Mouse (Mus musculus) megakaryocyte progenitor cell, adult 5-6 weeks (primary cell): ENCODE data around the gene Tnk1. TPM values are rescaled to one million over a fixed set of nuclear protein-coding genes. Genes with fewer than 3 reads are reported as not detected.

ENCODE experiments used
- ATAC-seq: replicated peaks from 2 replicates; pipeline ENCODE4 v1.8.0; 2016; ENCODE audit warnings: mild to moderate bottlenecking, moderate TSS enrichment, inconsistent platforms; ENCODE audit not compliant: poor library complexity
- total RNA-seq, 2 experiments: library from RNA; stranded (forward) in 1 of 2; stranded (reverse) in 1 of 2; fragments of 157-497, 149-512 nt in 1 of 2; fragments of 200-1000 nt in 1 of 2; gene quantifications; 2 replicates each; pipeline versions ENCODE4 v1.2.3 to v1.2.4; 2015 to 2017

Gene Tnk1
- total RNA-seq, 2 experiments from 2014 or later, result 0.32 TPM; not detected in 1

DNA sequence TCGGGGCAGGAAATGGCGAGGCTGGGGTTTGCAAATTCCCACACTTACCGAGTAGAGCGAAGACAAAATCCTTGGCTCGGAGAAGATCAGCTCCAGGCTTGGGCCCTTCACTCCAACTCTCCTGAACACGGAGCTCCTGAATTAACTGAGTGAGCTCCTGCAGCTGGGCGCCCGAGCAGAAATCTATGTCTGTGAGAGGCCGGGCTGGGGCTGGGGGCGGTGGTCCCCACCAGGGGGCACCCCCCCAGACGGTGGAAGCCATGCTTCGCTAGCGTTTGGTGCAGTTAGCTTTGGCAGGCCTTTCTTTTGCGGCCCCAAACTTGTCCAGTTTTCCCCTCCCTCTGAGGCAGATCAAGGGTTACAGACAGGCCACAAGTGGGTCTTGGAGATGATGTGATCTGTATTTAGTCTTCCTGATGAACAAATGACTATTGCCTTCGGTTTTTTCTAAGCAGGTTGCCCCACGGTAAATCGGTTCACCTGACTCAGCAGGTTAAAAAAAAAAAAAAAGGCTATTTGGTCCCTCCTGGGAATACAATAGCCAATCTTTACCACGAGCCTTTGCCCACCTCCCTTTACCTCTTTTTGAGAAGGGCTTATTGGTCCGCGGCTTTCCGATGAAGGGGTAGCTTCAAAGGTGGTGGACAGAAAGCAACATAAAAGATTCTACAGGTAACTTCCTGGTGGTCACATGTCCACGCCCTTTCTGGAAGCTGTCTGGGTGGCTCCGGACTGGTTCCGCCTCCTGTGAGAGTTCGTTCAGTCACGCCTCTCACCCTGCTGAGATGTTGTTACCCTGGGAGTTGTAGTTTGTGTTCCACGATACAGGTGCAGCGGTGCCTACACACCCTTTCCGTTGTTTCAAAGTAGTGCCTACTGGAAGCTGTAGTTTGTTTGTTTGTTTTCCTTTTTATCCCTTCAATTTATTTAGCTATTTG is 53.3 kb downstream of the Tnk1 start, which contains the start of gene Tmem102:
Gene Tmem102, minus strand, starts transcription at position 653 of the 938 bp plus-strand sequence.
- ATAC-seq, result no peak

DNA sequence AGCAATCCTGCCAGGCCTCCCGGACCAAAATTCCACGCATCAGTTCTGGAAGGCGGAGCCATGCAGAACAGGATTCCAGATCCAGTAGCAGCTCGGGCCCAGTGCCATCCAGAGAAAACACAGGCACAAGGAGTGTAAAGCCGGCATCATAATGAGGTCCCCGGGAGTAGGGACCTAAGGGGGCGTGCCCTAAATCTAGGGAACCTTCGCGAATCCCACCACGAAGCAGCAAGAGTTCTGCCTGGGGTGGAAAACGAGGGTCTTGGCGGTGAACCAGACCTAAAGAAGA is 53.9 kb downstream of the Tnk1 start:
- ATAC-seq, result no peak

DNA sequence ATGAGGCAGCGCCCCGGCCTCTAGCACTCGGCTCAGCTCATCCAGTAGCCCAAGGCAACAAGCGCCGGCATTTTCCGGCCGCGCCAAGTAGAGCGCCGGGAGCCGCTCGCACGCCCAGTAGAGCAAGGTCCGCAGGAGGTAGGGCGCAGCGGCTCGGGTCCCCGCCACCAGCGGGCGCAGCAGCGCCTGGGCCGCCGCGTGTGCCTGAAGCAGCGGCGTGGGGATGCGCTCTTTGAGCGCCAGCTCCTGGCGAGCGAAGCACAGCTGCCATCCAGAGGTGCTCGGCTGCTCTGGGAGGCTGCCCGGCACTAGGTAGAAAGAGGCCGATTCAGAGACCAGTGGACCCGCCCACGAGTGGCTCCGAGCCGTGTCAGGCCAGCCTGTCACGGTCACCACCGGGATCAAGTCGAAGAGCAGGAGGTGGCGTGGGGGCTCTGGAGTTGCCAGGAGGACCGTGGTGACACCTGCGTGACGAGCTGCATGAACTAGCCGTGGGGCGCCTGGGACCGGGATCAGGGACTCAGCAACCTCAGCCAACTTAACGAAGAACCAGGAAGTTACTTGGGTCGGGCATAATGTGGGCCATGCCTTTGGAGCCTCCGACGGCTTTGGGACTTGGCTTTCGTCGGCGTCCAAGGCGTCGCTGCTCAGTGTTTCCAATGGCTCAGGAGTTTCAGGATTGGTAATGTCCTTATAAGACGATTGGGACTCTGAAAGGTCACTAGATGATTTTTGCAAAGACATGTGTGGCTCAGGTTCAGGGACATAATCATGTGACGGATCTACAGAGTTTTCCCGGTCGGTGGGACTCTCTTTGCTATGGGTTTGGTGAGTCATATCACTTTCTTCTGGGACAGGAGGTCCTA is 54.5 kb downstream of the Tnk1 start:
- ATAC-seq, result peak; percentile 79

DNA sequence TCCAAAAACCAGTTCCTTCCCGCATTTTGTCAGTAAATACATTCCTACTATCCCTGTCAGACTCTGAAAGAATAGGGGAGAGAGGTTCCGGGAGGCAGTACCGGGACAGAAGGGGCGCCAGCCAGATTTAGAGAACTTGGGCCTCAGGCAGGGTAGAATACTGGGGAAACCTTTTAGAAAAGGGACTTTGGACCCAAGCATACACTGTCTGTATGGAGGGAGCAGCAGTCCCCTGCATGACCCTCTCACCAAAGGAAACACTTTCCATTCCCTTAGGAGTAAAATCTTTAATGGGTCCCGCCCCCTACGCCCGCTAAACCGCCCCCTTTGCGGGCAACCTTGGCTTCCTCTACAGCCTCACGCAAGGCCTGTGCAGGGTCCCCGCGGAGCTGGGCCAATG is 55.2 kb downstream of the Tnk1 start:
- no peak for ATAC-seq

DNA sequence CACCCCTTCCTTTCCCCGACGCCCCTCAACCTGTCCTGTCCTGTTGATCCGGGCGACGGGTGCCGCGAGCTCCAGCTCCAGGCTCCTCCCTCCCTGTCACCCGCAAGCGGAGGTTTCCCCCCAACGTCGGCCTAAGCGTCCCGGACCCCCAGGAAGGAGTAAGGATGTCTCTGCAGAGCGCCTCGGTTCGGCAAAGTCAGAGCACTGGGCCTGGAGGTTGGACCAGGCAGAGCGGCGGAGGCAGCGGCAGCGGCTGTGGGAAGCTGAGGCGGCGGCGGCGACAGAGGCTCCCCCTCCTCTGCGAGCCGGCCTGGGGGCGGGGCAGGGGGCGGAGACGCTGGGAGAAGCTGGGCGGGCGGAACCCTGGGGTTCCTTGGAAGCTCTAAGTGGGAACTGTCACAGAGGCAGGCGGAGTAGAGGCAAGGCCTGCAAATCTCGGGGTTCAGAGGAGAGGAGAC is 55.9 kb downstream of the Tnk1 start:
- peak; percentile 56 for ATAC-seq

DNA sequence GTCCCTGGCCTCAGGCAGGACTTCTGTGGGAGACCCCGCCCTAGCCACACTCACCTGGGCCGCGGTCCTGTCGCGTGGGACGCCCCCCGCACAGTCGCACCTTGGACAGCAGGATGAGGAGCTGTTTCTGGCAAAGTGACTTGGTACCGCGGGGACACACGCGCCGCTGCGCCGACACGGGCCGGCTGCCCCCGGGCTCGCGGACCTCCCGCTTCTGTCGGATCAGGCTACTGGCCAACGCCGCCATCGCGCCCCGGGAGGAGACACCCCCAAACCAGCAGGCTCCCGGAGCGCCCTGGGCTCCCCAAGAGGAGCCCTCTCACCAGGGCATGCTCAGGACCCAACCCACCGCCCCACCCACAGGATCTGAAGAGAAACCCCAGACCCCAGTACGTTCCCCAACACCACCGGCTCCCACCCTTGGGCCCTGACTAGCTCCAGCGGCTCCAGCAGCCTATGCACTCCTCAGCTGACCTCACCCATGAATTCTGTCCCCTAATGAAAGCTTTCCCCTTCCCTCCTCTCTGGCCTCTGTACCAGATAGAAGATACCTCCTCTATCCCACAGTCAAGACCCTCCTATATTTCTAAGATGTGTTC is 57.1 kb downstream of the Tnk1 start, which contains the start of gene Fgf11:
Gene Fgf11, minus strand, starts transcription at position 479 of the 599 bp plus-strand sequence.
- ATAC-seq, result no peak

Other genes starting within 250 kb of the Tnk1 start
Only the 30 nearest of the 42 such genes appear.
- 7.5 and 9.4 TPM in 2 replicates for gene Tnfsfm13, start 162.6 kb downstream of the Tnk1 start, total RNA-seq (2015)
- gene Tnfsfm13, start 162.6 kb downstream of the Tnk1 start, total RNA-seq (2017), result 6.1 and 7.9 TPM in 2 replicates
- gene Polr2a, start 100.1 kb downstream of the Tnk1 start, total RNA-seq (2015), result 140 and 147 TPM in 2 replicates
- 21.0 and 34.4 TPM in 2 replicates for gene Polr2a, start 100.1 kb downstream of the Tnk1 start, total RNA-seq (2017)
- gene Slc35g3, start 96.8 kb downstream of the Tnk1 start, total RNA-seq (2015), result not detected in 2 replicates
- gene Slc35g3, start 96.8 kb downstream of the Tnk1 start, total RNA-seq (2017), result not detected in 2 replicates
- gene Zbtb4, start 92.8 kb downstream of the Tnk1 start, total RNA-seq (2015), result 1.3 and 1.5 TPM in 2 replicates
- 0.51 and 0.54 TPM in 2 replicates for gene Zbtb4, start 92.8 kb downstream of the Tnk1 start, total RNA-seq (2017)
- gene Chrnb1, start 62.8 kb downstream of the Tnk1 start, total RNA-seq (2015), result 0.24 and 1.6 TPM in 2 replicates
- 0.04 and 0.44 TPM in 2 replicates for gene Chrnb1, start 62.8 kb downstream of the Tnk1 start, total RNA-seq (2017)
- gene Fgf11, start 56.9 kb downstream of the Tnk1 start, total RNA-seq (2015), result 0.22 and 0.52 TPM in 2 replicates
- 0.21 and 0.41 TPM in 2 replicates for gene Fgf11, start 56.9 kb downstream of the Tnk1 start, total RNA-seq (2017)
- not detected in 2 replicates for gene Tmem102, start 53.1 kb downstream of the Tnk1 start, total RNA-seq (2015)
- gene Tmem102, start 53.1 kb downstream of the Tnk1 start, total RNA-seq (2017), result not detected in 2 replicates
- gene Gm39566, start 43.4 kb downstream of the Tnk1 start, total RNA-seq (2015), result not detected in 2 replicates
- gene Gm39566, start 43.4 kb downstream of the Tnk1 start, total RNA-seq (2017), result not detected in 2 replicates
- gene Spem2, start 40.3 kb downstream of the Tnk1 start, total RNA-seq (2015), result not detected in 2 replicates
- gene Spem2, start 40.3 kb downstream of the Tnk1 start, total RNA-seq (2017), result not detected in 2 replicates
- gene Spem1, start 36.5 kb downstream of the Tnk1 start, total RNA-seq (2015), result not detected in 2 replicates
- gene Spem1, start 36.5 kb downstream of the Tnk1 start, total RNA-seq (2017), result 0.79 TPM in 1 of 2 replicates, not detected in the other
- gene Nlgn2, start 20.9 kb downstream of the Tnk1 start, total RNA-seq (2015), result 8.4 and 10.8 TPM in 2 replicates
- gene Nlgn2, start 20.9 kb downstream of the Tnk1 start, total RNA-seq (2017), result 3.5 and 6.2 TPM in 2 replicates
- gene Tmem256, start 20.2 kb downstream of the Tnk1 start, total RNA-seq (2015), result 240 and 307 TPM in 2 replicates
- 174 and 238 TPM in 2 replicates for gene Tmem256, start 20.2 kb downstream of the Tnk1 start, total RNA-seq (2017)
- 60.6 and 62.2 TPM in 2 replicates for gene Plscr3, start 12.4 kb downstream of the Tnk1 start, total RNA-seq (2015)
- gene Plscr3, start 12.4 kb downstream of the Tnk1 start, total RNA-seq (2017), result 29.1 and 32.9 TPM in 2 replicates
- gene Tmem95, start 19.3 kb upstream of the Tnk1 start, total RNA-seq (2015), result not detected in 2 replicates
- not detected in 2 replicates for gene Tmem95, start 19.3 kb upstream of the Tnk1 start, total RNA-seq (2017)
- 1.1 and 2.3 TPM in 2 replicates for gene Kctd11, start 22.7 kb upstream of the Tnk1 start, total RNA-seq (2015)
- 0.88 and 1.9 TPM in 2 replicates for gene Kctd11, start 22.7 kb upstream of the Tnk1 start, total RNA-seq (2017)
- 23.6 and 24.7 TPM in 2 replicates for gene Acap1, start 36.8 kb upstream of the Tnk1 start, total RNA-seq (2015)
- 59.2 and 67.5 TPM in 2 replicates for gene Acap1, start 36.8 kb upstream of the Tnk1 start, total RNA-seq (2017)
- gene 2810408A11Rik, start 42.3 kb upstream of the Tnk1 start, total RNA-seq (2015), result 1.9 and 3.0 TPM in 2 replicates
- 1.7 and 6.6 TPM in 2 replicates for gene 2810408A11Rik, start 42.3 kb upstream of the Tnk1 start, total RNA-seq (2017)
- gene Neurl4, start 42.3 kb upstream of the Tnk1 start, total RNA-seq (2015), result 9.5 and 11.0 TPM in 2 replicates
- gene Neurl4, start 42.3 kb upstream of the Tnk1 start, total RNA-seq (2017), result 20.2 and 21.6 TPM in 2 replicates
- 106 and 114 TPM in 2 replicates for gene Gps2, start 55.2 kb upstream of the Tnk1 start, total RNA-seq (2015)
- 46.2 and 56.3 TPM in 2 replicates for gene Gps2, start 55.2 kb upstream of the Tnk1 start, total RNA-seq (2017)
- 1,355 and 1,412 TPM in 2 replicates for gene Eif5a, start 63.2 kb upstream of the Tnk1 start, total RNA-seq (2015)
- gene Eif5a, start 63.2 kb upstream of the Tnk1 start, total RNA-seq (2017), result 1,221 and 1,257 TPM in 2 replicates
- gene Ybx2, start 77.1 kb upstream of the Tnk1 start, total RNA-seq (2015), result 0.32 TPM in 1 of 2 replicates, not detected in the other
- gene Ybx2, start 77.1 kb upstream of the Tnk1 start, total RNA-seq (2017), result not detected in 2 replicates
- 0.22 TPM in 1 of 2 replicates, not detected in the other for gene Slc2a4, start 89.5 kb upstream of the Tnk1 start, total RNA-seq (2015)
- gene Slc2a4, start 89.5 kb upstream of the Tnk1 start, total RNA-seq (2017), result not detected in 2 replicates
- not detected in 2 replicates for gene Cldn7, start 106.0 kb upstream of the Tnk1 start, total RNA-seq (2015)
- gene Cldn7, start 106.0 kb upstream of the Tnk1 start, total RNA-seq (2017), result not detected in 2 replicates
- gene Ctdnep1, start 122.4 kb upstream of the Tnk1 start, total RNA-seq (2015), result 131 and 135 TPM in 2 replicates
- gene Ctdnep1, start 122.4 kb upstream of the Tnk1 start, total RNA-seq (2017), result 28.7 and 33.7 TPM in 2 replicates
- 110 and 129 TPM in 2 replicates for gene Elp5, start 123.8 kb upstream of the Tnk1 start, total RNA-seq (2015)
- 57.5 and 66.1 TPM in 2 replicates for gene Elp5, start 123.8 kb upstream of the Tnk1 start, total RNA-seq (2017)
- gene Gabarap, start 132.4 kb upstream of the Tnk1 start, total RNA-seq (2015), result 387 and 444 TPM in 2 replicates
- gene Gabarap, start 132.4 kb upstream of the Tnk1 start, total RNA-seq (2017), result 242 and 274 TPM in 2 replicates
- gene Phf23, start 137.0 kb upstream of the Tnk1 start, total RNA-seq (2015), result 34.5 and 37.9 TPM in 2 replicates
- 31.7 and 40.0 TPM in 2 replicates for gene Phf23, start 137.0 kb upstream of the Tnk1 start, total RNA-seq (2017)
- gene Dvl2, start 141.9 kb upstream of the Tnk1 start, total RNA-seq (2015), result 9.5 and 9.8 TPM in 2 replicates
- gene Dvl2, start 141.9 kb upstream of the Tnk1 start, total RNA-seq (2017), result 9.5 and 14.7 TPM in 2 replicates
- gene Acadvl, start 156.7 kb upstream of the Tnk1 start, total RNA-seq (2015), result 28.7 and 45.7 TPM in 2 replicates
- gene Acadvl, start 156.7 kb upstream of the Tnk1 start, total RNA-seq (2017), result 43.6 and 49.1 TPM in 2 replicates
- gene Dlg4, start 158.2 kb upstream of the Tnk1 start, total RNA-seq (2015), result 5.8 and 6.7 TPM in 2 replicates
- 3.8 and 4.1 TPM in 2 replicates for gene Dlg4, start 158.2 kb upstream of the Tnk1 start, total RNA-seq (2017)